Mouse (Mus musculus): ENCODE data around the gene Ulk4. TPM values are rescaled to one million over a fixed set of nuclear protein-coding genes. Genes with fewer than 3 reads are reported as not detected.

The Ulk4 gene
- polyA plus RNA-seq, 1 experiment from 2014 or later = 134 TPM

DNA sequence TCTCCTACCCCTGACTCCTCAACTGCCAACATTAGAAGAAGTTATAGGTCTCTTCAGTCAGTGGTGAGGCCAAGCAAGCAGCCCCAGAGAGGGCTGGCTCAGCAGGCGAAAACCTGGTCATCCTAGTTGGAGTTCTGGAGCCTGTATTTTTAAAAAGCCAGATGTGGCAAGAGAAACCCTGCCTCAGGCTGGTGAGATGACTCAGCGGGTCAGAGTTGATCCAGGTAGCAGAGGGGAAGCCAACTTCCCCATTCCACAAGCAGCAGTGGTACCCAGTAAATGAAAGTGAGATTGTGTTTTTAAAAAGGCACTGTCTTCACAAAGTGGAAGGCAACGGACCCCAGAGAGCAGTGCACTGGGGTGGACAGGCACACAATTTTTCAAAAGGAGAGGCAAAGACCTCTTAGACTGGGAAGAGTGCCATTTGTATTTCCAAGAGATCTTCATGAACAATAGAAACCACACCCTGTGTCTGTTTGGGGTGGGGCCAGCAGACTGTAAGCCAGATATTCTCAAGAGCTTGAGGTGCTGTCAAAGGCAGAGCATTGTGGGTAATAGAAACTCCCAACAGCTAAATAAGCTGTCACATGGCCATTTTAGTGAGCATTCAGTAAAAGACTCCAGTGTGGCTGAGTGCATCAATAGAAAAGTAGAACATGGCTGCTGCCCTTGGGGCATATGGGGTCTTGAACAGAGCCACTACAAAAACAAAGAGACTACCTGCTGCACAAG lies 314.9 kb downstream of the Ulk4 start:
- H3K36me3 ChIP-seq (ENCODE audit: control insufficient read depth, insufficient read depth, low read length) = peaks cover 89% of the 10 kb centered on the region
- no peak overlapping the region for H3K4me2 ChIP-seq (replicated peaks; ENCODE audit: low read depth, low read length)
- H3K9ac ChIP-seq (replicated peaks; ENCODE audit: low read depth, low read length) = no peak overlapping the region
- H3K27ac ChIP-seq (ENCODE audit: low read length) = no peak overlapping the region
- H3K27me3 ChIP-seq (ENCODE audit: control insufficient read depth, insufficient read depth, low read length) = no peaks in the 10 kb centered on the region
- no peaks in the 10 kb centered on the region for H3K9me3 ChIP-seq (ENCODE audit: control insufficient read depth, low read depth, low read length)
- WGBS = 83% methylated on average over 3 of the region's 3 CpGs
- no peak overlapping the region for H3K4me3 ChIP-seq (ENCODE audit: low read depth, low read length)
- H3K4me1 ChIP-seq (ENCODE audit: control insufficient read depth, insufficient read depth, low read length) = no peaks in the 10 kb centered on the region
- ATAC-seq (ENCODE audit: insufficient number of reproducible peaks, insufficient read depth, low FRiP score, low read depth) = no peak

DNA sequence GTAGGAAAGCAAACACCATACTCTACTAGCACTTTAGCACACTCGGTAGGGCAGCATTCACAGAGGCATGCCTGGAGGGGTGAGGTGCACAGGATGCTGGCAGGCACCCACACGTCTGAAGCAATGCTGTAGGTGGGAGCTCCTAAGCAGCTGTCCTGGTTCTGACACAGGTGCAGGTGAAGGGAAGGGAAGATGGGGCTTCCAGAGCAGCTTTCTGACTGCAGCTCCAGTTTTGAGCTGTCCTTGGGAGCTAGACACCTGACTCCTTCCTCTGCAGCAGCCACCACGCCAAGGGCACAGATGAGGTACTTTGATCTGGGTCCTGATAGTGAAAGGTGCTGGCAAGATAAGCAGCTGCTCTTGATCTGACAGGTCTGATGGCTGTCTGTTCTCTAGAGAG lies 315.5 kb downstream of the Ulk4 start:
- ATAC-seq (ENCODE audit: insufficient number of reproducible peaks, insufficient read depth, low FRiP score, low read depth) = no peak
- Histone ChIP-seq H3K27me3 (ENCODE audit: control insufficient read depth, insufficient read depth, low read length) (no peaks in the 10 kb centered on the region), H3K4me2 (replicated peaks; ENCODE audit: low read depth, low read length) (no peak overlapping the region), H3K4me1 (ENCODE audit: control insufficient read depth, insufficient read depth, low read length) (no peaks in the 10 kb centered on the region), H3K36me3 (ENCODE audit: control insufficient read depth, insufficient read depth, low read length) (peaks cover 91% of the 10 kb centered on the region), H3K9ac (replicated peaks; ENCODE audit: low read depth, low read length) (no peak overlapping the region), H3K4me3 (ENCODE audit: low read depth, low read length) (no peak overlapping the region), H3K9me3 (ENCODE audit: control insufficient read depth, low read depth, low read length) (no peaks in the 10 kb centered on the region), H3K27ac (ENCODE audit: low read length) (no peak overlapping the region)
- 60% methylated on average over 3 of the region's 3 CpGs for WGBS

DNA sequence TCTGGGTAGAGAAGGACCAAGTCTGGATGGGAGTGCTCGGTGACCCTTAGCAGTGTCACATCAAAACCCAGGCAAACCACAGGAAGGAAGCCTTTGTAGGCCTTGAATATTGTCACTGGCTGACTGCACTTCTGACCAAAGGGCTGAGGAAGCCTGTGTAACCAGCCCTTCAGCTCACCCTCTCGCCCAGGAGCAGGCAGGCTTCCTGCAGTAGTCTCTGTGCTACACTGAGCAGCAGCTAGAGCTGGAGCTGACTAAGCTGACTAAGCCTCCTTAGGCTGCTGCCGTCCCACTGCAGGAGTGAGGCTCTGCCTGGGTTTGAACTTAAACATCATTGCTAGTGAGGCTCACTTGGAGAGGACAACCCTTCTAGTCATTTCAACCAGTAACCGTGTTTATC lies 316.4 kb downstream of the Ulk4 start:
- Histone ChIP-seq H3K36me3 (ENCODE audit: control insufficient read depth, insufficient read depth, low read length) (peaks cover 93% of the 10 kb centered on the region), H3K9ac (replicated peaks; ENCODE audit: low read depth, low read length) (no peak overlapping the region), H3K27ac (ENCODE audit: low read length) (no peak overlapping the region), H3K4me2 (replicated peaks; ENCODE audit: low read depth, low read length) (no peak overlapping the region), H3K9me3 (ENCODE audit: control insufficient read depth, low read depth, low read length) (no peaks in the 10 kb centered on the region), H3K4me3 (ENCODE audit: low read depth, low read length) (no peak overlapping the region), H3K27me3 (ENCODE audit: control insufficient read depth, insufficient read depth, low read length) (no peaks in the 10 kb centered on the region), H3K4me1 (ENCODE audit: control insufficient read depth, insufficient read depth, low read length) (no peaks in the 10 kb centered on the region)
- WGBS = 68% methylated on average over 4 of the region's 4 CpGs
- no peak for ATAC-seq (ENCODE audit: insufficient number of reproducible peaks, insufficient read depth, low FRiP score, low read depth)

GRCm38 (mm10) chr9:120959225-120959624 lies 317.8 kb downstream of the Ulk4 start:
- Histone ChIP-seq H3K9ac (replicated peaks; ENCODE audit: low read depth, low read length) (no peak overlapping the region), H3K27me3 (ENCODE audit: control insufficient read depth, insufficient read depth, low read length) (no peaks in the 10 kb centered on the region), H3K4me1 (ENCODE audit: control insufficient read depth, insufficient read depth, low read length) (no peaks in the 10 kb centered on the region), H3K4me2 (replicated peaks; ENCODE audit: low read depth, low read length) (no peak overlapping the region), H3K4me3 (ENCODE audit: low read depth, low read length) (no peak overlapping the region), H3K9me3 (ENCODE audit: control insufficient read depth, low read depth, low read length) (no peaks in the 10 kb centered on the region), H3K36me3 (ENCODE audit: control insufficient read depth, insufficient read depth, low read length) (peaks cover 96% of the 10 kb centered on the region), H3K27ac (ENCODE audit: low read length) (no peak overlapping the region)
- 79% methylated on average over 4 of the region's 4 CpGs for WGBS
- ATAC-seq (ENCODE audit: insufficient number of reproducible peaks, insufficient read depth, low FRiP score, low read depth) = no peak

DNA sequence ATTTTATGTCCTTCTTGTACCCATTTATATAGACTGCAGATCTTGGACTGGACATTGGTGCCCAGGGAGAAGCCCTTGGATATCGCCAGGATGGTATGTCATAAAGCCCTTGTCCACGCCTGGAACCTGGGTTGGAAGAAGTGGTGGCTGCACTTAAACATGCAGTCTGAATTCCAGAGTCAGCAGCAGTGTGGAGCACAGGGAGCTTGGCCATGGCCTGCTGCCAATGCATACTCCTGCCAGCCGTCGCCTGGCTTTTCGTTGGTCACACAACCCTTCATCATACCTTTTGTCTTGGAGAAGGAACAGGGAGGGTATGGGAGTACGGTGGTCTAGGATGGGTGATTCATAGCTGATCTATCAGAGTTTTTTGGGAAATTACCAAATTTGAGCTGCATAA lies 318.4 kb downstream of the Ulk4 start:
- Histone ChIP-seq H3K4me2 (replicated peaks; ENCODE audit: low read depth, low read length) (no peak overlapping the region), H3K27ac (ENCODE audit: low read length) (no peak overlapping the region), H3K4me1 (ENCODE audit: control insufficient read depth, insufficient read depth, low read length) (no peaks in the 10 kb centered on the region), H3K36me3 (ENCODE audit: control insufficient read depth, insufficient read depth, low read length) (peaks cover 96% of the 10 kb centered on the region), H3K9me3 (ENCODE audit: control insufficient read depth, low read depth, low read length) (no peaks in the 10 kb centered on the region), H3K9ac (replicated peaks; ENCODE audit: low read depth, low read length) (no peak overlapping the region), H3K4me3 (ENCODE audit: low read depth, low read length) (no peak overlapping the region), H3K27me3 (ENCODE audit: control insufficient read depth, insufficient read depth, low read length) (no peaks in the 10 kb centered on the region)
- no peak for ATAC-seq (ENCODE audit: insufficient number of reproducible peaks, insufficient read depth, low FRiP score, low read depth)
- 74% methylated on average over 6 of the region's 6 CpGs for WGBS

- WGBS = 84% methylated on average over 5 of the region's 5 CpGs
- Histone ChIP-seq H3K4me2 (replicated peaks; ENCODE audit: low read depth, low read length) (no peak overlapping the region), H3K36me3 (ENCODE audit: control insufficient read depth, insufficient read depth, low read length) (peaks cover 97% of the 10 kb centered on the region), H3K27ac (ENCODE audit: low read length) (no peak overlapping the region), H3K9me3 (ENCODE audit: control insufficient read depth, low read depth, low read length) (no peaks in the 10 kb centered on the region), H3K27me3 (ENCODE audit: control insufficient read depth, insufficient read depth, low read length) (no peaks in the 10 kb centered on the region), H3K4me1 (ENCODE audit: control insufficient read depth, insufficient read depth, low read length) (no peaks in the 10 kb centered on the region), H3K4me3 (ENCODE audit: low read depth, low read length) (no peak overlapping the region), H3K9ac (replicated peaks; ENCODE audit: low read depth, low read length) (no peak overlapping the region)
- ATAC-seq (ENCODE audit: insufficient number of reproducible peaks, insufficient read depth, low FRiP score, low read depth) = no peak
These were observed 318.9 kb downstream of the Ulk4 start for GRCm38 (mm10) chr9:120958051-120958450.

GRCm38 (mm10) chr9:120951947-120952346 lies 325.1 kb downstream of the Ulk4 start:
- Histone ChIP-seq H3K9ac (replicated peaks; ENCODE audit: low read depth, low read length) (no peak overlapping the region), H3K27me3 (ENCODE audit: control insufficient read depth, insufficient read depth, low read length) (no peaks in the 10 kb centered on the region), H3K4me3 (ENCODE audit: low read depth, low read length) (no peak overlapping the region), H3K36me3 (ENCODE audit: control insufficient read depth, insufficient read depth, low read length) (peaks cover 72% of the 10 kb centered on the region), H3K4me1 (ENCODE audit: control insufficient read depth, insufficient read depth, low read length) (no peaks in the 10 kb centered on the region; the same call in 1 of the 2 replicates), H3K4me2 (replicated peaks; ENCODE audit: low read depth, low read length) (no peak overlapping the region), H3K9me3 (ENCODE audit: control insufficient read depth, low read depth, low read length) (no peaks in the 10 kb centered on the region), H3K27ac (ENCODE audit: low read length) (no peak overlapping the region)
- WGBS = 72% methylated on average over 3 of the region's 3 CpGs
- ATAC-seq (ENCODE audit: insufficient number of reproducible peaks, insufficient read depth, low FRiP score, low read depth) = no peak

GRCm38 (mm10) chr9:120950761-120951160 lies 326.2 kb downstream of the Ulk4 start:
- 87% methylated on average over 12 of the region's 12 CpGs for WGBS
- ATAC-seq (ENCODE audit: insufficient number of reproducible peaks, insufficient read depth, low FRiP score, low read depth) = no peak
- Histone ChIP-seq H3K9me3 (ENCODE audit: control insufficient read depth, low read depth, low read length) (no peaks in the 10 kb centered on the region), H3K4me1 (ENCODE audit: control insufficient read depth, insufficient read depth, low read length) (no peaks in the 10 kb centered on the region; the same call in 1 of the 2 replicates), H3K4me2 (replicated peaks; ENCODE audit: low read depth, low read length) (no peak overlapping the region), H3K9ac (replicated peaks; ENCODE audit: low read depth, low read length) (no peak overlapping the region), H3K27ac (ENCODE audit: low read length) (no peak overlapping the region), H3K36me3 (ENCODE audit: control insufficient read depth, insufficient read depth, low read length) (peaks cover 60% of the 10 kb centered on the region), H3K4me3 (ENCODE audit: low read depth, low read length) (no peak overlapping the region), H3K27me3 (ENCODE audit: control insufficient read depth, insufficient read depth, low read length) (no peaks in the 10 kb centered on the region)

DNA sequence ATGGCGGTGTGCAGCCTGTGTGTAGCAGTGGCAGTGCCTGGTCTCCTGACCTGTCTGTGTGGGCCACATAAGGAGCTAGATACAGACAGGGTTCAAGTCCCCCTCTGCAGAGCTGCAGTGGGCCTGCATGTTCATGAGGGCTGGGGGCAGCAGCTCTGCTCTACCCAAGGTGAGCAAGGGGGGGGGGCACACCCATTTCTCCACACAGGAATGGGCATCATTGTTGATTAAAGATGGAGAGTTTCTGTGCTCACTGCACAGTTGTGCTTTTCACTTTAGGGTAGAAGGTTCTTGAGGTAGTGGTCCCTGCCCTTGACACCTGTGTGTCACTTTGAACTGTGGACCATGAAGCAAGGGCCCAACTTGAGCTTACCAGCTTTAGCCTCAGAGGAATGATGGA lies 328.2 kb downstream of the Ulk4 start:
- Histone ChIP-seq H3K4me1 (ENCODE audit: control insufficient read depth, insufficient read depth, low read length) (peaks cover 5% of the 10 kb centered on the region), H3K27me3 (ENCODE audit: control insufficient read depth, insufficient read depth, low read length) (no peaks in the 10 kb centered on the region), H3K9ac (replicated peaks; ENCODE audit: low read depth, low read length) (no peak overlapping the region), H3K4me2 (replicated peaks; ENCODE audit: low read depth, low read length) (no peak overlapping the region), H3K9me3 (ENCODE audit: control insufficient read depth, low read depth, low read length) (no peaks in the 10 kb centered on the region), H3K36me3 (ENCODE audit: control insufficient read depth, insufficient read depth, low read length) (peaks cover 41% of the 10 kb centered on the region), H3K27ac (ENCODE audit: low read length) (no peak overlapping the region), H3K4me3 (ENCODE audit: low read depth, low read length) (no peak overlapping the region)
- WGBS = 100% methylated on average over 1 of the region's 1 CpGs
- no peak for ATAC-seq (ENCODE audit: insufficient number of reproducible peaks, insufficient read depth, low FRiP score, low read depth)
